Mouse (Mus musculus) megakaryocyte, embryonic 14.5 days (primary cell): ENCODE results near the gene Sdr16c6.

Experiments used
- FLI1 ChIP-seq: IDR thresholded peaks from 2 replicates; pipeline ENCODE4 v1.6.1; 2012; ENCODE audit warnings: low read length, inconsistent platforms, mixed read lengths
- GATA1 ChIP-seq: IDR thresholded peaks from 3 replicates; pipeline ENCODE4 v1.6.1; 2012; ENCODE audit warnings: mixed read lengths, low read length, inconsistent platforms, borderline replicate concordance

- no peak for TF ChIP-seq GATA1
- no peak for TF ChIP-seq FLI1
These were observed at the start of gene Sdr16c6 for GRCm38 (mm10) chr4:4077372-4077771.
